Mouse (Mus musculus) G1E (cell line): ENCODE data around the gene Mob3a.

ENCODE experiments used
- CTCF ChIP-seq: IDR thresholded peaks from 2 replicates; pipeline ENCODE4 v1.5.1; 2012; ENCODE audit warnings: low read depth, low read length, inconsistent platforms, mixed read lengths
- GATA1 ChIP-seq: IDR thresholded peaks from 2 replicates; pipeline ENCODE4 v1.6.1; 2012; ENCODE audit warnings: borderline replicate concordance, low read length, inconsistent platforms, mixed read lengths
- GATA2 ChIP-seq: IDR thresholded peaks from 2 replicates; pipeline ENCODE4 v1.6.1; 2012; ENCODE audit warnings: low read depth, low read length, inconsistent platforms, borderline replicate concordance
- POLR2AphosphoS5 ChIP-seq: IDR thresholded peaks from 2 replicates; pipeline ENCODE4 v1.6.1; 2012; ENCODE audit warnings: low read depth, low read length, inconsistent platforms; ENCODE audit not compliant: insufficient replicate concordance
- TAL1 ChIP-seq: conservative IDR thresholded peaks from 2 replicates; pipeline ENCODE4 v1.6.1; 2012; ENCODE audit warnings: low read depth, low read length, inconsistent platforms, mixed read lengths

DNA sequence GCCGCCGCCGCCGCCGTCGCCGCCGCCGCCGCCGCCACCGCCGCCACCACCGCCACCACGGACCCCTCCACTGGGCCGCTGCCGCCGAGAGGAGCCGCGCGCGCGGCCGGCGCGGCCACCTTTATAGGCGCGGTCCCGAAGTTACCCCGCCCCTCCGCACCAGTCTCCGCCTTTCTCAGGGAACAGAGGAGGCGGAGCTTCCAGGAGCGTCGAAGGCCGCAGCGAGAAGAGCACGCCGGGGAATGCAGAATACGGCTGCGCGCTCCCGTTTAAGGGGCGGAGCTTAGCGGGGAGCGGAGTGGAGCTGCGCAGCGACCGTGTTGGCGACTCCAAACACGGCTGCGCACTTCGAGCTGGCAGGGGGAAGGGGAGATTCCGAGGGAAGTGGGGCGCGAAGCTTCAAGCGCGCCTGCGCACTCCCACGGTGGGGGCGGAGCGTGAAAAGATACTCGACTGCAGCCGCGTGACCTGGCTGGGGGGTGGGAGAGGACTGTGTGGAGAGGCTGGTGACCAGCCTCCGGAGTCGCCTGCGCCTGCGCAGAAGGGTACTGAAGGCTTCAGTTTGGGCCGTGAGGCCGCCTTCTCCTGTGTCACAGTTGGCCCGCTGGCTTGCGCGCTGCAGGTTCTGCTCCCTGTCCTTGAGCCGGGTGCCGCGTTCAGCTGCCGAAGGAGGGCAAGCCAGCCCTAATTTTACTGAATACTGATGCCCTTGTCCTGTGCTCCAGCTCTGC lies 25.4 kb downstream of the Mob3a start:
- TF ChIP-seq CTCF (no peak), GATA1 (no peak), POLR2AphosphoS5 (no peak), TAL1 (no peak), GATA2 (no peak)
